12 mouse cellular contexts compared by ENCODE assay signal in the genomic region with DNA sequence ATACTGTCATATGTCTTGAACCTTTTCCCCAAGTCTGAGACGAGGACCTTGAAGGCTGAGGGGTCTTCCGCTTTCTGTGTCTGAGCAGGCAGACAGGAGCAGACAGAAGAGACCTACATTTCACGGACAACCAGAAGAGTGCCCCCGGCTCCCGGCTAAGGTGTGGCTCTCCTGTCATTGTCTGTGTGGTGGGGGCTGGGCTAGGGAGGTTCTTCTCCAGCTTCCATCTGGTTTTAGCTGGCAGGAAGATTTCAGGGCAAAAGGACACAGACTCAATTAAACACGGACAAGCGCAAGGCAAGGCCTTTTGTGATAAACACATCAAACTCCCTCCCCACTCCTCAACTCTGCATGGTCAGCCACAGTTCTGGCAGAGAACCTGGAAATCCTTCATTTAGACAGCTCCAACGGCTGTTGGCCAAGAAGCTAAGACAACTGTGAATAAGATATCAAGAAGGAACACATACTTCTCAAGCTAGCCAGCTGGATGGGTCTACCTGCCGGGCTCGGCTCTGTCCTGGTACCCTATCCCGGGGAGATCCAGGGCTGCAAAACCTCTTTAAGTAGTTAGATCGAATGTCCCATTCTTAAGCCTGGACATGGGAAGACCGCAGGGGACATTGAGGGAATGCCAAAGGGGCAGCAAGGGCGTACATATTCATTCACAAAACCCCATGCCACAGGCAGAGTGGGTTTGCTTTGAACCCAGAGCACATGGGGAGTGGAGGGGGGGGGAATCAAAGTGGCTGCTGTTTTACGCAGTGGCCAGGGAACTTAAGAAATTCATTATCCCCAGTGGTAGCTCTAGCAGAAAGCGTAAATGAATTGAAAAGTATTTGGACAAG.
A peak's percentile ranks its signal among the peaks of the same experiment; 100 is the strongest.
DNase-seq lines count a peak whose midpoint lies in the region; ATAC-seq lines count a peak whose summit lies in the region.
"Had no signal": no experiment of that assay in that cellular context is flagged by ENCODE, and none has a peak within 500 bp of the region (broad histone marks: within the 10 kb centered on the region; RNA-seq: fewer than 3 reads in every experiment).

No protein-coding gene starts in this region.

- peaks cover 100% of the 10 kb centered on the region for H3K27me3 ChIP-seq in midbrain, embryonic 10.5 days (ENCODE audit: low read depth, poor library complexity, severe bottlenecking)
- H3K27me3 ChIP-seq in midbrain, embryonic 15.5 days (replicated peaks): peaks cover 73% of the 10 kb centered on the region
- H3K27me3 ChIP-seq in hindbrain, embryonic 12.5 days: peaks cover 96% of the 10 kb centered on the region
- no peaks in the 10 kb centered on the region for H3K27me3 ChIP-seq in stomach, embryonic 15.5 days (replicated peaks)

- H3K4me2 ChIP-seq in midbrain, embryonic 15.5 days: no peak overlapping the region
- no peak overlapping the region for H3K4me2 ChIP-seq in hindbrain, embryonic 12.5 days (replicated peaks)
- H3K4me2 ChIP-seq in stomach, embryonic 15.5 days: 0 out of 2 replicates have a peak overlapping the region, but pooled peaks have one; percentile 11

- no peak overlapping the region for H3K4me3 ChIP-seq in midbrain, embryonic 10.5 days
- H3K4me3 ChIP-seq in midbrain, embryonic 15.5 days: no peak overlapping the region
- H3K4me3 ChIP-seq in hindbrain, embryonic 12.5 days: no peak overlapping the region
- no peak overlapping the region for H3K4me3 ChIP-seq in stomach, embryonic 15.5 days (replicated peaks)

- 61% methylated on average over 16 of the region's 16 CpGs for WGBS in midbrain, embryonic 10.5 days
- 27% methylated on average over 16 of the region's 16 CpGs for WGBS in midbrain, embryonic 15.5 days
- WGBS in hindbrain, embryonic 12.5 days: 46% methylated on average over 16 of the region's 16 CpGs
- 42% methylated on average over 16 of the region's 16 CpGs for WGBS in stomach, embryonic 15.5 days

- H3K36me3 ChIP-seq in midbrain, embryonic 10.5 days: no peaks in the 10 kb centered on the region
- H3K36me3 ChIP-seq in midbrain, embryonic 15.5 days (replicated peaks): no peaks in the 10 kb centered on the region
- H3K36me3 ChIP-seq in hindbrain, embryonic 12.5 days: no peaks in the 10 kb centered on the region
- H3K36me3 ChIP-seq in stomach, embryonic 15.5 days: no peaks in the 10 kb centered on the region

- peak; percentile 34 to 43 for DNase-seq in cerebellum, postnatal 14 days
- DNase-seq in cerebellum, postnatal 4 days (ENCODE audit: low spot score in 2 of 2): no peak
- DNase-seq in midbrain, embryonic 10.5 days (ENCODE audit: low spot score): no peak
- DNase-seq in urinary bladder, postnatal 14 days (ENCODE audit: low spot score): no peak
- no peak for DNase-seq in gastrocnemius, adult 8-10 months (ENCODE audit: low spot score in 2 of 2)
- DNase-seq: cerebellum, adult 9-11 months had no signal

- no peak; the same call in 1 of the 2 replicates for ATAC-seq in midbrain, embryonic 15.5 days (replicated peaks)
- no peak for ATAC-seq in hindbrain, embryonic 12.5 days (ENCODE audit: low FRiP score)
- ATAC-seq in stomach, embryonic 15.5 days (ENCODE audit: insufficient read depth, low FRiP score, low read depth): no peak
- ATAC-seq: intestine, postnatal 0 days; lung, postnatal 0 days; Patski had no signal

- H3K9ac ChIP-seq in midbrain, embryonic 15.5 days: no peak overlapping the region
- H3K9ac ChIP-seq in hindbrain, embryonic 12.5 days: no peak overlapping the region
- no peak overlapping the region for H3K9ac ChIP-seq in stomach, embryonic 15.5 days

- H3K27ac ChIP-seq in midbrain, embryonic 10.5 days (replicated peaks): peak overlapping the region; percentile 13; the same call in 1 of the 2 replicates
- no peak overlapping the region for H3K27ac ChIP-seq in midbrain, embryonic 15.5 days
- 0 out of 2 replicates have a peak overlapping the region, but pooled peaks have one; percentile 9 for H3K27ac ChIP-seq in hindbrain, embryonic 12.5 days
- no peak overlapping the region for H3K27ac ChIP-seq in stomach, embryonic 15.5 days

- H3K4me1 ChIP-seq in midbrain, embryonic 10.5 days: peaks cover 61% of the 10 kb centered on the region
- peaks cover 24% of the 10 kb centered on the region for H3K4me1 ChIP-seq in midbrain, embryonic 15.5 days
- peaks cover 21% of the 10 kb centered on the region for H3K4me1 ChIP-seq in hindbrain, embryonic 12.5 days
- peaks cover 11% of the 10 kb centered on the region; the same call in 1 of the 2 replicates for H3K4me1 ChIP-seq in stomach, embryonic 15.5 days

- no peaks in the 10 kb centered on the region for H3K9me3 ChIP-seq in midbrain, embryonic 10.5 days (replicated peaks)
- no peaks in the 10 kb centered on the region for H3K9me3 ChIP-seq in midbrain, embryonic 15.5 days
- no peaks in the 10 kb centered on the region for H3K9me3 ChIP-seq in hindbrain, embryonic 12.5 days (replicated peaks)
- no peaks in the 10 kb centered on the region for H3K9me3 ChIP-seq in stomach, embryonic 15.5 days

Comparison
In these comparisons a context has a peak if more than half of its experiments do, and no peak if none do; other contexts are left out.
1. DNase-seq: peak in cerebellum, postnatal 14 days (2 of 2); none in cerebellum, postnatal 4 days (0 of 2), midbrain, embryonic 10.5 days (single experiment), urinary bladder, postnatal 14 days (single experiment) and gastrocnemius, adult 8-10 months (0 of 2).
2. H3K27ac ChIP-seq: peak in midbrain, embryonic 10.5 days (single experiment) and hindbrain, embryonic 12.5 days (single experiment); none in midbrain, embryonic 15.5 days (single experiment) and stomach, embryonic 15.5 days (single experiment).